Mouse (Mus musculus) C2C12 (cell line): ENCODE measurements around the gene Eaf2.

Experiments
- CTCF ChIP-seq: IDR thresholded peaks from one replicate; pipeline ENCODE4 v1.5.1; 2011; ENCODE audit not compliant: control insufficient read depth, insufficient read depth, insufficient read length
- FOSL1 ChIP-seq: IDR thresholded peaks from one replicate; pipeline ENCODE4 v1.8.0; 2011; ENCODE audit warnings: mild to moderate bottlenecking, low read length; ENCODE audit not compliant: poor library complexity, insufficient read depth, severe bottlenecking

DNA sequence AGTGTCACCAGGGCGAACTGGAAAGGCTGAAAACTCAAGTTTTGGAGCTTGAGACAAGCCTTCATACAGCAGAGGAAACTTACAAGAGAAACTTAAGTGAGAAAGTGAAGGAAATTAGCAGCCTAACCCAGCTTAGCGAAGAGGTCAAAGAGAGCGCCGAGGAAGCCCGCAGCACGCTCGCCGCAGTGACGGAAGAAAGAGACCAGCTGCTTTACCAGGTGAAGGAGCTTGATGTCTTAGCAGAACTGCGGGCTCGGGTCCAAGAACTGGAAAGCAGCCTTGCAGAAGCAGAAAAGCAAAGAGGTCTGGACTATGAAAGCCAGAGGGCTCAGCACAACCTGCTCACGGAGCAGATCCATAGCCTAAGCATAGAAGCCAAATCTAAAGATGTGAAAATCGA is 37.5 kb upstream of the Eaf2 start:
- TF ChIP-seq CTCF (no peak), FOSL1 (no peak)
